Mouse (Mus musculus) limb, embryonic 14.5 days (tissue): ENCODE results near the gene Tubb2b. TPM values are rescaled to one million over a fixed set of nuclear protein-coding genes. Genes with fewer than 3 reads are reported as not detected.
A peak's percentile ranks its signal among the peaks of the same experiment; 100 is the strongest.

Experiments used
- ATAC-seq: fragments of 200-750 bp; cut with Nextera tagmentation; 2 replicates; pipeline ENCODE4 v1.8.0; 2017; ENCODE audit warnings: low read depth, moderate number of reproducible peaks, moderate TSS enrichment; ENCODE audit not compliant: low FRiP score
- DNase-seq: peaks from one replicate; pipeline ENCODE4 v3.0.0-alpha.2; 2015; ENCODE audit warnings: low spot score
- H3K27ac ChIP-seq: fragments of 300-500 bp; sonication (generic); replicated peaks from 2 replicates; pipeline ENCODE4 v1.5.1; 2014; ENCODE audit warnings: low read depth, mild to moderate bottlenecking, low read length, moderate library complexity, mixed read lengths
- H3K27me3 ChIP-seq: fragments of 300-500 bp; sonication (generic); 2 replicates; pipeline ENCODE4 v1.6.1; 2014; ENCODE audit warnings: low read length, mixed read lengths; ENCODE audit not compliant: control insufficient read depth, insufficient read depth
- H3K36me3 ChIP-seq: fragments of 300-500 bp; sonication (generic); 2 replicates; pipeline ENCODE4 v1.6.1; 2014; ENCODE audit warnings: mild to moderate bottlenecking, low read length, moderate library complexity, mixed read lengths; ENCODE audit not compliant: control insufficient read depth, insufficient read depth
- H3K4me1 ChIP-seq: fragments of 300-500 bp; sonication (generic); 2 replicates; pipeline ENCODE4 v1.6.1; 2014; ENCODE audit warnings: antibody characterized with exemption, low read length, mixed read lengths; ENCODE audit not compliant: control insufficient read depth, insufficient read depth
- H3K4me2 ChIP-seq: fragments of 300-500 bp; sonication (generic); replicated peaks from 2 replicates; pipeline ENCODE4 v1.6.1; 2014; ENCODE audit warnings: low read depth, mild to moderate bottlenecking, low read length, moderate library complexity; ENCODE audit not compliant: severe bottlenecking
- H3K4me3 ChIP-seq: fragments of 300-500 bp; sonication (generic); replicated peaks from 2 replicates; pipeline ENCODE4 v1.5.1; 2014; ENCODE audit warnings: low read length
- H3K9ac ChIP-seq: fragments of 300-500 bp; sonication (generic); 2 replicates; pipeline ENCODE4 v1.6.1; 2014; ENCODE audit warnings: mild to moderate bottlenecking, low read depth, low read length, moderate library complexity; ENCODE audit not compliant: severe bottlenecking
- H3K9me3 ChIP-seq: fragments of 300-500 bp; sonication (generic); 2 replicates; pipeline ENCODE4 v1.6.1; 2016; ENCODE audit warnings: low read length; ENCODE audit not compliant: control insufficient read depth
- POLR2A ChIP-seq: fragments of 200-500 bp; IDR thresholded peaks from 2 replicates; pipeline ENCODE4 v1.8.0; 2012; ENCODE audit warnings: inconsistent platforms, mild to moderate bottlenecking, moderate library complexity, borderline replicate concordance; ENCODE audit not compliant: insufficient read depth, insufficient read length; ENCODE audit errors: extremely low read depth
- WGBS: fragments of 180-500 bp; shearing (Covaris S2); extraction: QIAGEN DNeasy Blood & Tissue Kit; methylation state at CpG from one replicate; pipeline ENCODE4 v1.1.7; 2014; 5-methylcytosine and 5-hydroxymethylcytosine counted together
- polyA plus RNA-seq, 2 experiments: library from polyadenylated mRNA; depleted of rRNA in 1 of 2; stranded (reverse) in 1 of 2; unstranded in 1 of 2; fragments of >200 nt; fragmentation: Nextera tagmentation in 1 of 2; extraction: Ambion mirVana in 1 of 2; gene quantifications; 2 replicates each; pipeline versions ENCODE4 v1.2.1 to v1.2.3; 2012 to 2014

Tubb2b gene
- polyA plus RNA-seq (2012; rRNA removed), result 376 and 378 TPM in 2 replicates
- 28.5 TPM in 2 replicates for polyA plus RNA-seq (2014; fragmentation: Nextera tagmentation; extraction: Ambion mirVana)

- H3K27ac ChIP-seq, result peak within 1 kb of the TSS; percentile 84
- H3K27me3 ChIP-seq, result no peaks in the 10 kb centered on the region
- peaks cover 47% of the 10 kb centered on the region for H3K4me1 ChIP-seq
- no peaks in the 10 kb centered on the region for H3K9me3 ChIP-seq
- DNase-seq (peak; percentile 92), ATAC-seq (peak; percentile 91)
- peak within 1 kb of the TSS; percentile 73 for H3K4me3 ChIP-seq
- H3K4me2 ChIP-seq, result peak within 1 kb of the TSS; percentile 82
- WGBS, result under 1% methylated on average over 26 of the region's 26 CpGs
- peak; percentile 45; the same call in 1 of the 2 replicates for TF ChIP-seq POLR2A
- H3K9ac ChIP-seq, result peak within 1 kb of the TSS; percentile 67
- H3K36me3 ChIP-seq, result peaks cover 5% of the 10 kb centered on the region; the same call in 1 of the 2 replicates
Observed at GRCm38 (mm10) chr13:34130226-34130731, at the start of gene Tubb2b. Tubb2b (minus strand) TSS chr13:34130466.

- H3K4me1 ChIP-seq, result no peaks in the 10 kb centered on the region
- H3K27me3 ChIP-seq, result no peaks in the 10 kb centered on the region
- TF ChIP-seq POLR2A, result no peak
- H3K4me3 ChIP-seq, result no peak overlapping the region
- H3K4me2 ChIP-seq, result no peak overlapping the region
- H3K27ac ChIP-seq, result no peak overlapping the region
- H3K9ac ChIP-seq, result no peak overlapping the region
- WGBS, result 90% methylated on average over 6 of the region's 6 CpGs
- no peak for DNase-seq
- H3K9me3 ChIP-seq, result no peaks in the 10 kb centered on the region
- no peak for ATAC-seq
- 0 out of 2 replicates have a peak, but pooled peaks cover 4% of the 10 kb centered on the region for H3K36me3 ChIP-seq
Observed at GRCm38 (mm10) chr13:34174025-34174424, 43.8 kb upstream of the Tubb2b start.

- peak overlapping the region; percentile 89 for H3K27ac ChIP-seq
- WGBS, result 35% methylated on average over 11 of the region's 12 CpGs
- peak; percentile 38; the same call in 1 of the 2 replicates for ATAC-seq
Observed at GRCm38 (mm10) chr13:34163304-34163975, 33.2 kb upstream of the Tubb2b start.

GRCm38 (mm10) chr13:34162491-34163303 lies 32.4 kb upstream of the Tubb2b start, which contains the start of gene Psmg4:
Psmg4 (plus strand) TSS chr13:34162964.
- Histone ChIP-seq H3K36me3 (peaks cover 9% of the 10 kb centered on the region; the same call in 1 of the 2 replicates), H3K9ac (peak within 1 kb of the TSS; percentile 70), H3K27ac (peak within 1 kb of the TSS; percentile 89), H3K4me1 (peaks cover 15% of the 10 kb centered on the region), H3K27me3 (no peaks in the 10 kb centered on the region), H3K9me3 (no peaks in the 10 kb centered on the region), H3K4me3 (peak within 1 kb of the TSS; percentile 71), H3K4me2 (peak within 1 kb of the TSS; percentile 71)
- peak; percentile 57; the same call in 1 of the 2 replicates for TF ChIP-seq POLR2A
- ATAC-seq, result peak; percentile 97
- peak; percentile 90 for DNase-seq
- 2% methylated on average over 41 of the region's 44 CpGs for WGBS

More at GRCm38 (mm10) chr13:34163304-34163975, 33.2 kb upstream of the Tubb2b start:
- H3K9ac ChIP-seq, result peak overlapping the region; percentile 70
- H3K4me1 ChIP-seq, result peaks cover 15% of the 10 kb centered on the region
- peak overlapping the region; percentile 71 for H3K4me3 ChIP-seq
- H3K9me3 ChIP-seq, result no peaks in the 10 kb centered on the region
- H3K36me3 ChIP-seq, result peaks cover 9% of the 10 kb centered on the region; the same call in 1 of the 2 replicates
- TF ChIP-seq POLR2A, result no peak
- no peaks in the 10 kb centered on the region for H3K27me3 ChIP-seq
- DNase-seq, result no peak
- H3K4me2 ChIP-seq, result peak overlapping the region; percentile 71

- no peaks in the 10 kb centered on the region for H3K36me3 ChIP-seq
- H3K9ac ChIP-seq, result no peak overlapping the region
- no peaks in the 10 kb centered on the region for H3K27me3 ChIP-seq
- H3K4me1 ChIP-seq, result peaks cover 24% of the 10 kb centered on the region
- 83% methylated on average over 1 of the region's 1 CpGs for WGBS
- no peaks in the 10 kb centered on the region for H3K9me3 ChIP-seq
- ATAC-seq, result no peak
- no peak for DNase-seq
- H3K4me2 ChIP-seq, result no peak overlapping the region
- no peak overlapping the region for H3K4me3 ChIP-seq
- no peak for TF ChIP-seq POLR2A
- H3K27ac ChIP-seq, result no peak overlapping the region
Observed at GRCm38 (mm10) chr13:34159926-34160325, 29.7 kb upstream of the Tubb2b start.
